Mouse (Mus musculus) lung, adult 18-20 months (tissue): ENCODE results near the gene Sdc3.

Experiments
- DNase-seq, 2 experiments: peaks; one replicate each; pipeline ENCODE4 v3.0.0; 2022; ENCODE audit warnings: mixed read lengths in 2 of 2

Gene Sdc3

DNA sequence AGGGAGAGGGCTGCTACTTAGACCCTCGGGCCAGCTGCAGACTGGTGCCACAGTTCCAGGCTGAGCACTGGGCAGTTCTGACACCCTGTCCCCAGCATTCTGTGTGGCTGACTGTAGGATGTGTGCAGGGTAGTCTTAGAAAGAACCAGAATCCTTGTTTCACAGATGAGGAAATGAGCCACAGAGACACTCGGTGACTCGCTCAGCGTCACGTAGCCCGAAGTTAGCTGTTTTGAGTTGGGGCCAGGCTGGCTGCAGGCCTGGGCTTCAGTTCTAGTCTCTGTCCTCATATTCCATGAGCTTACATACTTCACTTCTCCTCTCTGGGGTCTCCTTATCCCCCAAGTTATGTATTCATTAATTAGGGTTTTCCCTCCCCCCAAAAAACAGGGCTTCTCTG, 3.6 kb downstream of the Sdc3 start:
- no peak for DNase-seq

DNA sequence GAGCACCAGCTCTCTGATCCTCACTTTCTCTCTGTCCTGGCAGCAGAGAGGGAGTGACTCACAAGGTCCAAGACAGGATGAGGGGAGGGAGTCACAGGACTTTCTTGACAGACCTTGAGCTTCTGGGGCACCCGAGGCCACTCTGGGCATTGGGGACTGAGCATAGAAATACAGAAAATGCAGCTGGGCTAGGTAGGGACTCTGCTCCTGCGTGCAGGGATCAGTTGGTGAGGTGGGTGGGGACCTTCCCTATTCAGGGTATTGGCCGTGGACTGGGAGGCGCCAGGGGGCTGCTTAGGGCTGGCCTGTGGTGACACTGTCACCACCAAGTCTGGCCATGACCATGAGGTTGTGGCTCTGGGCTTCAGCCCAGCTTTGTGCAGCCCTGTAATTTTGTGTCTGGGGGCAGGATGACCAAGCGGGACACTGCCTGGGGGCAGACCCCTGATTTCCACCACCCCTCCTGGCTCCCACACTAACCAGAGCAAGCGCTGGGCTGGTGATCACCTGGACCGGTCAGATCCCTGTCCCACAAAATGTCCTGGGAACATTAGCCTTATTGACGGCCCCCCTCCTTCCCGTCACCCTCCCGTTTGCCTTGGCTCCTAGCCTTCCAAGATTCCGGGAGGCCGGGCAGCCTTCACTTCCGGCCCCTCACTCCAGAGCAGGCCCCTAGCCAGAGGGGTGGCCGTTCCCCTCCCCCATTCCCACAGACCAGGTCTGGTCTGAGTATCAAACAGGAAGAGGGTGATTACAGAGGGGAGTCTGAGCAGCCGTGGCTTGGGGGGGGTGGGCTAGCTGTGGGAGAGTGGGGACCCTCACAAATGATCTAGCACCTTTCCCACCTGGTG, 5.1 kb downstream of the Sdc3 start:
- peak; percentile 37 to 65 for DNase-seq

DNA sequence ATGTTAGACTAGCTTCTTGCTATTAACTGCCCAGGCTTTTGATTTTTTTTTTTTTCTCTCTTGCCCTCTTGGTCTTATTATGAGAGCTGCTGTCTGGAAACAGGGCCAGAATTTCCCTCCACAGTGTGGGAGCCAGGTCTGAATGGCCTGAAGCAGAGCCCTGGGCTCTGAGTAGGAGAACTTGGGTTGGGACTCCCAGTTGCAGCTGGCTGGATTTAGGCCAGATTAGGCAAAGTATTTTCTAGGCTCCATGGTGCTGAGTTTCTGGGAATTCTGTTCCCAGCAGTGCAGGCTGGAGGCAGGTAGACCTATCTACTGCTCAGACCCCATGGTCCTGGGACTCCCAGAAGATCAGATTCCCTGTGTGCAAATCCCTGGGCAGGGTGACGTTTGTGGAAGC, 6.1 kb downstream of the Sdc3 start:
- DNase-seq = no peak

DNA sequence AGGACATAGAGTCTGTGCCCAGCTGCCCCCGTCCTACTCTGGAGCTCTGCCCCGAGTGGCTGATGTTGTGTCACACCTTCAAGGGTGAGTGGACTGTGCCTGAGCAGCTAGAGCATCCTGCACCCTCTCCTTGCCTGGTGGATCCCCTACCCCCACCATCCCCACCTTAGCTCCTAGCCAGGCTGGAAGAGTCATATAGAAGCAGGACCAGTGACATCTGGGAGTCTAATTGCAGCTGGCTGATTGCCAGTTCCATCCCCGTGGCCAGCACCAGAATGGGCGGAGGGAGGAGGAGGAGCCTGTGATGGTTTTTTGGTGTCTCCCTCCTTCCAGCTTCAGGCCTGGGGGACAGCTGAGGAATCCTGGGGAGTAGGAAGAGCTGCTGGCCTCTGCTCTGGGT, 6.8 kb downstream of the Sdc3 start:
- no peak for DNase-seq

DNA sequence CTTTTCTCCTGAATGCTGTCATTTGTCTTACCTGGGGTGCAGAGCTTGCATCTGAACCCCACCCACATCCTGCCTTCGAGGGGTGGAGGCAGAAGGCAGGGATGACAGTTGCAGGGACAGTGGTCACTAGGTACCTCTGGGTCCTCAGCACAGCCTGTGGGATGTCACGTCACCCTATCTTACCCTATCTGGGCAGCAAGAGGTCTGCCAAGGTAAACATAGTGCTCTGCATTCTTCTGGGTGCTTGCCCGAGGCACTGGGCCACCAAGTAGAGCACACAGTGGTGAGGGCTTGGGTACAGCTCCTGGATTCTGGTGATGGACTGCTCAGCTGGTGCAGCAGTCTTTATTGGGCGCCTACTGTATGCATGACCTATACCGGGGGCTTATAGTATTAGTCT, 7.2 kb downstream of the Sdc3 start:
- DNase-seq = no peak

DNA sequence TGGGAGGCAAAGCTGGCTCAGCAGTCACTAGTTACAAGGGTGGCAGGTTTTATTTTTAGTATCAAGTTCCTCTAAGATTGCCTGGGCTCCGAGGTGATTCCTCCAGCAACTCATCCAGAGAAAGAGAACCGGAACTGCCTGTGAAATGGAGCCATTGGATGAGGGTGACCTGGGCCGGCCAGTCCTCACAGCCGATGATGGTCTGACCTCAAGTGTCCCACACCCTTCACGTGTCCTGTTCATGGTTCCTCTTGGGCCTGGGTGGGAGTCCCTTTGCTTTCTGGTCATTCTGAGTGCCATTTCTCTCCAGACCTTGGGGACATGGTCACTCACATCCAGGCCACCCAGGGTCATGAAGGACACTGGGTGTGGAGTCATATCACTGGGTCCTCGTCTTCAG, 7.8 kb downstream of the Sdc3 start:
- DNase-seq = peak; percentile 44 to 52

DNA sequence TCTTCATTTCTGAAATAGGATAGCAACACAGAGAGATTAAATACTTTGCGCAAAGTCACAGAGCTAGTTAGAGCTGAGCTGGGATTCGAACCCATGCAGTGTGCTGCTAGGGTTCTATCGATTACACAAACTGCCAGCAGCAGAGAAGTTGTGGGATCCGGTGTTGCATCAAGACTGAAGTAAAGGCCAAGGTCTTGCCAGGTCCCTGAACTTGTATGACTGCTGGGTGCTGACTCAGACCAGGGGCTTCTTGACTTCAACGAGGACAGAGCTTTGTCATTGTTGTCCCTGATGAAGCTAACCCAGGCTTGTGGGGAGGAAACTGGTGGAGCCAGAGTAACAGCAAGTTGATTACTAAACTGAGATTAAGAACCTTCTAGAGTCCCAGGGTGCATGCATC, 8.9 kb downstream of the Sdc3 start:
- DNase-seq = no peak

DNA sequence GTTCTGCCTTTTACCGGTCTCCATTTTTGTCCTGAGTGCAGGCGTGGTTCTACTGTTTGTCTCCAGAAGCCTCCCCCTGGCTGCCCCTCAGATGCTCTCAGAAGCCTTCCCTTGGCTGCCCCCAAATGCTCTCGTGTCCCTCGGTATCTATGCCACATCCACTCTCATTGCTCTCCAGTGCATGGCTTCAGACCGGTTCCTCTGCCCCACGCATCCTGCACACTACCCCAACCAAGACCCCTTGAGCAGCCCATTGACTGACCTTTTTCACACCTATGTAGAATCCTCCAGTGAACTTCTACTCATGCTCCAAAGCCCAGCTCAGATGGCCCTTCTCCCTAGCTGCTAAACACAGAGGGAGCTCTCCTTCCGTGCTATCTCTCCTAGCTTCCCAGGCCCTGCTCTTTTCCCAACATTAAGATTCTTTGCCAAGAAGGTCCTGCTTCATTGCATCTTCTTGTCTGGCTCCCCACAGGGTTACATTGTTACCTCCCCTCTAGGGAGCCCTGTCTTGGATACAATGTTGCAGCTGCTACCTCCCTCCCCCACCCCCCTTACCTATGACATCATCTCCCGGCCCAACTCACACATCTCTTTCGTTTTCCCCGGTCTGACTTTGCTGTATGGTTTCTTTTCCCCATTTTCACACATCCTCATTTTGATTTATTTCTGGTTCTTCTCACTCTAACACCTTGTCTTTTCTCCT, 9.4 kb downstream of the Sdc3 start:
- no peak for DNase-seq

DNA sequence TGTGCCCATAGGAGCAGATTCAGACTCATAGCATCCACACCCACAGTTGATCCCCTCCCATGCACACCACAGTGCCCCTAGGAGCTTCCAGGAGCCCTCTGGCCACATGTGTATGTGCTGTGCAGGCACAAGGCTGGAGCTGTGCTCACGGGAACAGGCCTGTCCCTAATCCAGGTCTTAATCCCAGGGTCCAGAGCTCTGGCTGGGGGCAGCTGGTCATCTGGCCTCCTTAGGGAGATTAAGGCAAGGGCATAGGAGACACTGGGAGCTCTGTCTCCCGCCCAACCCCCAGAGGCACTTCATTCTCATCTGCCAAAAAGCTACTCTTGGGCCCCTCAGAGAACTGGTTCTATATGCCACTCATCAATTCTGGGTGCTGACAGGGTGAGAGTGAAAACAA, 11.3 kb downstream of the Sdc3 start:
- no peak for DNase-seq

DNA sequence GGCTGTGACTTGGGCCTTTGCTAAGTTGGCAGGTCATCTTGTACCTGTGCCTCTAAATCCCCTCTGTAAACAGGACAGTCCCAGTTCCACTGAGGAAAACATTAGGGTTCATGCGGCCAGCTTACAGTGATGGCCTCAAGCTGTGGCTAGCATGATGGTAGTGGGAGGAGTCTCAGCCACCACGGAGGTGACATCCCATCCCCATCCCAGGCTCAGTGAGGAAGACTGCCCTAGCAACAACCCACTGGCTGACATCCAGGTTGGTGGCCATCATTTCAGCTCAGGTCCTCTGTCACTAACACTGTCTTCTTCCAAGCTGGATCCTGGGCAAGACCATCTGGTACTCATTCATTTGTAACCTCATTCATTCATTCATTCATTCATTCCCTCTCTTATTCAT, 12.0 kb downstream of the Sdc3 start:
- DNase-seq = no peak

DNA sequence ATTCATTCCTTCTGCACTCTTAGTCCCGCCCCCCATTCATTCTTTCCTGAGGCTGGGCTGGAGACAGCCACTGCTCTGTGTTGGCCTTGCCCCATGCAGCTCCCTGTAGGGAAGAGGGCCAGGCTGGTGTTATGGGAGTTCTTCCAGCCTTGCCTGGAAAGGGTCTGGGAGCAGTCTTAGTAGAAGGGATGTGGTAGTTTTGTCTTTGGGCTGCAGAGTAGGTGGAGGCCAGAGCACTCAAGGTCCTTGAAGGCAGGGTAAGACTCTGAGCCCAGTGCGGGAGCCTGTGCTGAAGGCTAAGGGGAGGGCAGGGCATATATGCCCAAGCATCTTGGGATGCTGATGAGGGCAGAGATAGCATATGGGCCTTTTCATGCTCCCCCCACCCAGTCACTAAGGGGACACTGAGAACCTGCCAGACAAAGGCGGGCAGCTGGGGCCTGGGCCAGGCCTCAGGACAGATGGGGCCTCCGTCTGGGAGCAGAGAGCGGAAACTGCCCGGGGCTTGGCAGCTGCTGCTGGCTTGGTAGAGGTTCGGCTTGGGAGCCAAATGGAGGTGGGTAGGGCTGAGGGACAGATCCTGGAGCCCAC, 12.5 kb downstream of the Sdc3 start:
- DNase-seq = no peak

DNA sequence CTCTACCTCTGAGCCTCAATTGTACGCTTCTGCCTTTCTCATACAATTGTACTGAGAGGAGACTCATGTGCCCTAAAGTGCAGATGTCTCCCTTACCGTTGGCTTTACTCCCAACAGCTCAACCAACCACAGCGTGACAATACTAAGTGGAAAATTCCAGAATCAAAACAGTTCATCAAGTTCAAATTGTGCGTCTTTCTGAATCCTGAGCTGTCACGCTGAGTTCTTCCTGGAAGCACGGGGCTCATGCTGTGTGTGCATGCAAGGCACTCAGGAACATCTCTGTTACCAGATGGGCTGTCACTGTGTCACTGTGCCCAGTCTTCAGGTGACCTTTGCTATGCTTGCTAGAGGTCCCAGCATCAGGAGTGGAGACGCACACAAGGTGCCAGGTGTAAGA, 13.4 kb downstream of the Sdc3 start:
- DNase-seq = no peak

DNA sequence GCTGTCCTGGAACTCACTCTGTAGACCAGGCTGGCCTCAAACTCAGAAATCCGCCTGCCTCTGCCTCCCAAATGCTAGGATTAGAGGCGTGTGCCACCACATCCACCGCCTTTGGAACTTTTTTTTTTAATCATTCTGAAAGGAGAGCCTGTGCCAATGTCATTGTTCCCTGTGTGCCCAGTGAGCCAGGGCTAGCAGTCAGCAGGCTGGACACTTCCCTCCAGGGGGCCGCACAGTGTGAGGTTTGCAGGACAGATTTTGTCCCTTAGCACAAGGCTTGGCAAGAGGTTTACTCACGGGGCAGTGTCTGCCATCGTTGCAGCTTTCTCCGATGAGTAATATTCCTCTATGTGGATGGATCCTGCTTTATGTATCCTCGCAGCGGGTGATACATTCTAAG, 14.4 kb downstream of the Sdc3 start:
- no peak for DNase-seq

DNA sequence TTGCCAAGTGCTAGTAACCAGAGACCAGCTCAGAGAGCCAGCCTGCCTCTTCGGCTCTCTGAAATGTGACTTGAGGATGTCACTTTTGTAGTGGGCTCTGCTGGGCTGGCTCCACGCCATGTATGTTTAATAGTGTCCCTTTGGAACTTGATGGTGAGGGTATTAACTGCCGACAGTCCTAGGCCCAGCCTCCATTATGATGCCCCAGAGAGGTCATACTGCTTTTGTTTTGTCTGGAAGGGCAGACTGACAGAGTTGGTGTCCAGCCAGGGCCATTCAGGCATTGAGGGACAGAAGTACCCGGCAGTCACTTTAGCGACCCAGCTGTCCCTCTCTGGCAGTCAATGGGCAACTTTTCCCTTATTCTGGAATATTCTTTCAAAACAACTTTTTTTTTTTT, 17.4 kb downstream of the Sdc3 start:
- no peak for DNase-seq

DNA sequence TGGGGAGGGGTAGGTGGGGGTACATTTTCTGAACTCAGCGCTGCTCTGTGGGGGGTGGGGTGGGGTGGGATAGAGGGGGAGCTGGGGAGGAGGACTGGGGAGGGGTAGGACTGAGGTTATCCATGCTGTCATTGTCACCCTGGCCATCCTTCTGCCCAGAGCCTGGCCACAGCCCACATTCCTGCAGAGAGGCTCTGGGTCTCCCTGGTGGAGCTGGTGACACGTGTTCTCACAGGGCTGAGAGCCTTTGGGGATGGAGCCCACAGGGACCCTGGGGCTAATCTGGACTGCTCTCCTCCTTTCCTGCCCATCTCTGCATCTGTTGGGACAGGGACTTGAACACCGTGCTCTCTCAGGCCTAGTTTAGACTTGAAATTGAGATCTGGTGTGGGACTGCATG, 18.5 kb downstream of the Sdc3 start:
- no peak for DNase-seq

DNA sequence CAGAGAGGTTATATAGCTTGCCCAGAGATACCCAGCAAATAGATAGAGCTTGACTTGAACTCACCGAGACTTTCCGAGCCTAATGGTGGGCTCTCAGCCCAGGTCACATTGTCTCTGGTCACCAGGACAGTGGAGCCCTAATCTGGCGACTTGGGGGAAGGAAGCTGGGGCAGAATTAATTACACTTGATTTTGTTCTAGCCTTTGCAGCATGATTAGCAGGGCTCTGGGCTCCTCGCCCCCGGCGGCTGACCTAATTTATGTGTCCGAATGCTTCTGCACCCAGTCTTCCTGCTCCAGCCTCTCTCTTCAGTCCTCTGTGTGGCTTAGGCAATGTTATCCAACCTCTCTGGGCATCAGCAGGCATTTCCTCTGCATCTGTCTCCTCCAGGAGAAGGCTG, 19.0 kb downstream of the Sdc3 start:
- DNase-seq = no peak

DNA sequence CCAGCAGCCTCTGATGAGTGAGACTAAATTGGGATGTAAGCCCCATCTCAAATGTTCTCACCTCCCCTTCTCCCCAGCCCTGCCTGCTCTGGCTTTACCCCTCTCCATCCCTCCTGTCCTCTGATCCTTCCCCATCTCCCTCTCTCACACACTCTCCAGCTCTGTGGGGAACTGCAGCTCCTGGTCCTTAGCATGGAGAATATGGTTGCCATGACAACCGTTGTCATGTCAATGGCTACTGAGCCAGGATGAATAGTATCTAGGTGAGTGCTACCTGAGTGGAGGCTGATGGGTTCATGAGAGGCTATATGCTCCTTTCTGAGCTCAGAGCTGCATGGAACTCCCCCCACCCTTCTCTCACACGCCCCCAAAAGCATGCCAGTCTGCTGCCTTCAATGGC, 21.6 kb downstream of the Sdc3 start:
- DNase-seq = no peak

DNA sequence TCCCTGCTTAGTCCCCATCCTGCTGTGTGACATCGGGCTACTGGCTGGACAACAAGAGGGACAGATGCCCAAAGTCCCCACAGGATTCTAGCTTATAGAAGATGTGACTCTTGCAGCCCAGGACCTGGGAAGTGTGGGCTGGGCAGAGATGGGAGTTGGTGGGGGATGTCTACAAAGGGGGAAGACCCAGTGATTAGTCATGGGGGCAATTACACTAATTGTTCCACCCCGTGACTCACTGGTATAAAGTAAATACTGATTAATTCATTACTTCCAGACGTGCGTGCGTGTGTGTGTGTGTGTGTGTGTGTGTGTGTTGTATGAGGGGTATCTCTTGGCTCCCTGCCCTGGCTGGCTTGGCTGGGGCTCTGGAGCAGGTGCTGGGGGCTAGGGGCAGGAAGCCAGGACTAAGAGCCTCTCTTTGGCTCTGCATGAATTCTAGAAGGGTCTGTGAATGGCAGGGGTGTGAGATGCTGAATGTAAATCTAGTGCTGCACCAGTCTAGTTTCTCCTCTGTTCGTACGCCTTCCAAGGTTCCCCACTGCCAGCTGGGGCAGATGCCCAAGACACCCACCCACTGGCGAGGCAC, 22.5 kb downstream of the Sdc3 start:
- DNase-seq = no peak

DNA sequence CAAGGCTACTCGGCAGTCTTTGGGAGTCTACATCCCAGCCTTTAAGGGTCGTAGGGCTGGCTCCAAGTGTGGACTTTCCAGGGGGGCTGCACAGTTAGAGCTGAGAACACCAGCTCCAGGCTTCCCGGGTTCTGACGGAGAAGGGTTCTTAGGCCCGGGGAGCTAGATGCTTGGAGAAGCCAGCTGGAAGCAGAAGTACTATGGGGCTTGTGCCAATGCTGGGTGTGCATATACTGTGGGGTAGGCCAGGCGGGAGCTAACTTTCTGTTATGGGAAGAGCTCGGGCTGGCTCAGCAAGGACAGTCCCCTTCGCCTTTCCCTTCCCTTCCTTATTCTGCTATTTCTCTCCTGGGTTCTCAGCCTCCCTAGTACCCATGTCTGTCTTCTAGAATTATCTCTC, 23.5 kb downstream of the Sdc3 start:
- DNase-seq = no peak

DNA sequence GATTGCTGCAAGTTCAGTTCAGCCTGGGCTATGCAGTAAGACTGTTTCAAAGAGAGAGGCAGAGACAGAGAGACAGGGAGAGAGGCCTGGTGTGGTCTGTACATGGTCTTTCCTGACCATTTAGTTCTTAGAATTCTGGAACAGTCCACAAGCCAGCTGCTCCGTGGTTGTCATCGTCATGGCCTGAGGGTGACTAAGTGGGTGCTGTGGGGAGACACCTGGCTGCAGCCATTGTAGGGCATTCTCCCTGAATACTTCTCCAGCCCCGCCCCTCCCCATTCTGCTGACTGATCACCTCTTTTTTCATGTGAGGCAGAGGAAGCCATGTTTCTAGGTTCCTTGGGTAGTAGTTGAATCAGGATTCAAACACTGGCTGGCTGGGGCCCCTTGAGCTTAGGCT, 27.5 kb downstream of the Sdc3 start:
- no peak for DNase-seq

DNA sequence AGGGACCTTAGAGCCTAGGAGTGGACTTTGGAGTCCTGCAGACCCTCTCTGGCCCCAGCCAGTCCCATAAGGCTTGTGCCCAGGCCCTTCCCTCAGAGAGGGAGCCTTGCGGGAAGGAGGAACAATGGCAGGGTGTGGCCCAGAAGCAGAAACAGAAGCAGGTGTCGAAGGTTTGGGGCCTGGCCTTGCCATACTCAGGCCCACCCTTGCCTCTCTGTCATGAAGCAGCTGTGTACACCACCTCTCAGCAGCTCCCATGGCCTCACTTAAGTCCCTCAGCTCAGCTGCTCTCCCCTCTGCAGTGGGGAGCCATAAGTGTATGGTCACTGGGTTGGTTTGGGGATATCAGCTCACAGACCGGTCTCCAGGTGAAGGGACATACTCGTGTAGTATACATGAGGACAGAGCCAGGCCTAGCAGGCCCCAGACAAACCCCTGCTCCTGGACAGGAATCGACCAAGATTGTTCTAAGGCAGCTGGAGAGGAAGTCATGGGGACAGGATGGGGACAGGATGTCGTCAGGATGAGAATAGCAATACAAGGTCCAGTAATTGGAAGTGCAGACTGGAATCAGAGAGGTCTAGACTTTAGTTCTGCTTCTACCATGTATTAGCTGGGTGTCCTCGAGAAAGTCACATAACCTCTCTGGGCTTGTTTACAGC, 28.4 kb downstream of the Sdc3 start:
- peak in 1 of 2 experiments; percentile 35 for DNase-seq

DNA sequence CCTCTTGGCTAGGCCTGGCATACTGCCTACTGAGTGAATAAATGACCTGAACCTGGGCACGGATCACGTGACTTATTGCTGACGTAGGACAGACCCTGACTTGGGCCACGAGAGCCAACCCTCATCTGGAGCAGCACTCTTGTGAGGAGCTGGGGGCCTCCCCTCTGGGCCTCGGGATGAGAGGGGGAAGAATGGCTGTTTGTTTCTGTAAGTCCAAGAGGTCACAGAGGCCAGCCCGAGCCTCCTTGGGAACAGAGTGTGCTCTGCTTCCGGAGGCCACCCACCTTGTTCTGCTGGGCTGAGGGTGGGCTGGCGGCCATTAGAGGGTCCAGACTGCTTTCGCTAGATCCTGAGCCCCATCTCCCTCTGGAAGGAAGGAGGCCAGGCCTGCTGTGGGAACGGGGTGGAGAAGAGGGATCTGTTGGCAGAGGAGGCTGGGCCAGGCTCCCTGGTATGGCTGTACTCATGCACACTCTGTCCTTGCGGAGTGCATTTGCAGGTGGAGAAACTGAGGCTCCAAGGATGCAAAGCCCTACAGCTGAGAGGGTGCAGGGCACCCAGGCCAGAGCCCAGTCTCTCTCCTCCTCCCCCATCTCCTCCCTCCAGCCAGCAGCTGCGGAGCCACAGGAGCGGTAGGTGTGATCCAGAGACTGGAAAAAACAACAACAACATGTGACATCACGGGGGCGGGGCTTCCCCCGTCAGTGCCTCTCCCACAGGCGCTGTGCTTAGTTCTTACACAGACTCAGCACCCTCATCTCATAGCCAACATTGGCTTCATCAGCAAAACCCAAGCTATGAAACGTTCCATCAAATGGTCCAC, 36.7 kb downstream of the Sdc3 start:
- peak; percentile 58 to 72 for DNase-seq
